Mouse (Mus musculus) NIH3T3 (cell line): ENCODE data around the gene Midn.

Experiments used
- DNase-seq: peaks from one replicate; pipeline ENCODE4 v3.0.0-alpha.2; 2012; ENCODE audit warnings: low read depth

The Midn gene

GRCm38 (mm10) chr10:80196167-80196566 lies 48.1 kb downstream of the Midn start:
- no peak for DNase-seq

GRCm38 (mm10) chr10:80196778-80197581 lies 48.9 kb downstream of the Midn start:
- no peak for DNase-seq

GRCm38 (mm10) chr10:80199440-80200008 lies 51.5 kb downstream of the Midn start:
- peak; percentile 89 for DNase-seq

- DNase-seq, result no peak
Observed at GRCm38 (mm10) chr10:80200485-80200884, 52.4 kb downstream of the Midn start.

GRCm38 (mm10) chr10:80204055-80204454 lies 56.0 kb downstream of the Midn start:
- DNase-seq, result no peak

- no peak for DNase-seq
Observed at GRCm38 (mm10) chr10:80207201-80207600, 59.1 kb downstream of the Midn start.

GRCm38 (mm10) chr10:80207676-80208075 lies 59.6 kb downstream of the Midn start:
- DNase-seq, result no peak
